Mouse (Mus musculus) neural tube, embryonic 11.5 days (tissue): ENCODE measurements at regions not wholly inside any gene's neighbourhood (a gene's known extent, or its start where the extent isn't known, plus 50 kb on each side); places are given as distances from the start of the nearest gene placed in this dataset.
A peak's percentile ranks its signal among the peaks of the same experiment; 100 is the strongest.

Experiments used
- ATAC-seq: fragments of 200-750 bp; cut with Nextera tagmentation; 2 replicates; pipeline ENCODE4 v1.8.0; 2017; ENCODE audit warnings: moderate number of reproducible peaks, mild to moderate bottlenecking, moderate TSS enrichment, moderate library complexity; ENCODE audit not compliant: insufficient read depth, low FRiP score, low TSS enrichment
- DNase-seq: peaks from one replicate; pipeline ENCODE4 v3.0.0-alpha.2; 2015; ENCODE audit warnings: low spot score
- H3K27ac ChIP-seq: fragments of 300-500 bp; sonication (generic); 2 replicates; pipeline ENCODE4 v1.5.1; 2014; ENCODE audit warnings: low read depth, mild to moderate bottlenecking, low read length
- H3K27me3 ChIP-seq: fragments of 300-500 bp; sonication (generic); 2 replicates; pipeline ENCODE4 v1.6.1; 2014; ENCODE audit warnings: mild to moderate bottlenecking, low read length, mixed read lengths; ENCODE audit not compliant: control insufficient read depth, insufficient read depth
- H3K36me3 ChIP-seq: fragments of 300-500 bp; sonication (generic); 2 replicates; pipeline ENCODE4 v1.6.1; 2014; ENCODE audit warnings: mild to moderate bottlenecking, low read length, moderate library complexity, mixed read lengths; ENCODE audit not compliant: control insufficient read depth, insufficient read depth
- H3K4me1 ChIP-seq: fragments of 300-500 bp; sonication (generic); 2 replicates; pipeline ENCODE4 v1.6.1; 2014; ENCODE audit warnings: low read length, mixed read lengths; ENCODE audit not compliant: control insufficient read depth, insufficient read depth
- H3K4me2 ChIP-seq: fragments of 300-500 bp; sonication (generic); 2 replicates; pipeline ENCODE4 v1.6.1; 2014; ENCODE audit warnings: low read depth, mild to moderate bottlenecking, moderate library complexity
- H3K4me3 ChIP-seq: fragments of 300-500 bp; sonication (generic); 2 replicates; pipeline ENCODE4 v1.5.1; 2014; ENCODE audit warnings: low read depth, low read length
- H3K9ac ChIP-seq: fragments of 300-500 bp; sonication (generic); 2 replicates; pipeline ENCODE4 v1.6.1; 2014; ENCODE audit warnings: mild to moderate bottlenecking, low read length
- H3K9me3 ChIP-seq: fragments of 300-500 bp; sonication (generic); 2 replicates; pipeline ENCODE4 v1.6.1; 2016; ENCODE audit warnings: low read length; ENCODE audit not compliant: control insufficient read depth
- WGBS: fragments of 180-500 bp; shearing (Covaris S2); extraction: QIAGEN DNeasy Blood & Tissue Kit; methylation state at CpG from one replicate; pipeline ENCODE4 v1.1.7; 2014; 5-methylcytosine and 5-hydroxymethylcytosine counted together

- no peaks in the 10 kb centered on the region for H3K4me1 ChIP-seq
- H3K4me2 ChIP-seq = no peak overlapping the region
- H3K4me3 ChIP-seq = no peak overlapping the region
- ATAC-seq (no peak), DNase-seq (no peak)
- no peak overlapping the region for H3K27ac ChIP-seq
- no peaks in the 10 kb centered on the region for H3K9me3 ChIP-seq
- no peaks in the 10 kb centered on the region for H3K27me3 ChIP-seq
- H3K36me3 ChIP-seq = no peaks in the 10 kb centered on the region
- WGBS = 86% methylated on average over 5 of the region's 5 CpGs
- no peak overlapping the region for H3K9ac ChIP-seq
Measured at GRCm38 (mm10) chr13:26714056-26714455, 55.9 kb downstream of the Hdgfl1 start.

- ATAC-seq = no peak
- Histone ChIP-seq H3K4me2 (no peak overlapping the region), H3K27ac (no peak overlapping the region), H3K36me3 (no peaks in the 10 kb centered on the region), H3K9ac (no peak overlapping the region), H3K9me3 (no peaks in the 10 kb centered on the region), H3K27me3 (no peaks in the 10 kb centered on the region), H3K4me1 (no peaks in the 10 kb centered on the region), H3K4me3 (no peak overlapping the region)
- 42% methylated on average over 4 of the region's 4 CpGs for WGBS
- DNase-seq = no peak
Measured at GRCm38 (mm10) chr13:26699062-26699684, 70.8 kb downstream of the Hdgfl1 start.

- H3K27ac ChIP-seq = no peak overlapping the region
- peak; percentile 43 for ATAC-seq
- 33% methylated on average over 2 of the region's 2 CpGs for WGBS
- no peak overlapping the region for H3K4me3 ChIP-seq
- H3K27me3 ChIP-seq = no peaks in the 10 kb centered on the region
- peak; percentile 25 for DNase-seq
- no peaks in the 10 kb centered on the region for H3K36me3 ChIP-seq
- H3K4me1 ChIP-seq = no peaks in the 10 kb centered on the region
- no peaks in the 10 kb centered on the region for H3K9me3 ChIP-seq
- H3K4me2 ChIP-seq = no peak overlapping the region
- H3K9ac ChIP-seq = no peak overlapping the region
Measured at GRCm38 (mm10) chr13:26659471-26659870, 110.5 kb downstream of the Hdgfl1 start.

DNA sequence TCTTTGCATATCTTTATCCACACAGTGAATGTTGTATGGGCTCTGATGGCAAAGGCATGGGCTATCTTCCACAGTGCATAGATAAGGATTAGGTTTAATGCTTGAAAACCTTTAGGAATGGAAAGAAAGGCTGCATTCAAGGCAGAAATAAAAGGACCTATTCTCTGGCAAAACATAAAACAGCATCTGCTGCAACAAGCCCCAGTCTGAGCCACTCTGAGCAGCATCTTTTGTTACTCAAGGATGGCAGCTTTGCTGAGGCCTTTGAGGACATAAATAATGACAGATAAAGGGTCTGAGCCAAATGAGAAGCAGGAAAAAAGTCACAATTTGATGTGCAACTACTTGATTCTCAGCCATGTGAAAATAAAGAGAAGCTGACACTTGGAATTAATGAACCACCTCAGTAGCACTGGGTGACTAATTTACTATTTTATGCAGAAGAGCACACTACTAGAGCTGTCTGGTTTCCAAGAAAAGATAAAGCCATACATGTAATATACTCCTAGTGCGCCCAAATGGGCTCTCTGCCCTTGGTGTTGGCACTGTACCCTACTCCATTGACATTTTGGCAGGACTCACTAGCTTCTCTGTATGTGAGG, 112.9 kb downstream of the Hdgfl1 start:
- H3K27me3 ChIP-seq = no peaks in the 10 kb centered on the region
- no peaks in the 10 kb centered on the region for H3K4me1 ChIP-seq
- no peak overlapping the region for H3K4me3 ChIP-seq
- H3K36me3 ChIP-seq = no peaks in the 10 kb centered on the region
- 47% methylated on average over 1 of the region's 1 CpGs for WGBS
- H3K9ac ChIP-seq = no peak overlapping the region
- peak overlapping the region; percentile 39; the same call in 1 of the 2 replicates for H3K27ac ChIP-seq
- H3K9me3 ChIP-seq = no peaks in the 10 kb centered on the region
- ATAC-seq (peak; percentile 80), DNase-seq (peak; percentile 31)
- H3K4me2 ChIP-seq = no peak overlapping the region
